Mouse (Mus musculus) liver, adult 2 months (tissue): ENCODE measurements at regions not wholly inside any gene's neighbourhood (a gene's known extent, or its start where the extent isn't known, plus 50 kb on each side); places are given as distances from the start of the nearest gene placed in this dataset.

ENCODE experiments used
- CTCF ChIP-seq: fragments of 200-500 bp; IDR thresholded peaks from 2 replicates; pipeline ENCODE4 v1.5.1; 2011; ENCODE audit warnings: low read depth, low read length, control low read depth
- POLR2A ChIP-seq: fragments of 200-500 bp; IDR thresholded peaks from 2 replicates; pipeline ENCODE4 v1.6.1; 2011; ENCODE audit warnings: low read length, control low read depth; ENCODE audit not compliant: insufficient read depth; ENCODE audit errors: extremely low read depth

- TF ChIP-seq POLR2A (no peak), CTCF (no peak)
Observed at GRCm38 (mm10) chr13:103670611-103671010, 103.8 kb downstream of the Srek1 start.
